Comparison of ENCODE assay signal across 24 mouse cellular contexts in the genomic region with DNA sequence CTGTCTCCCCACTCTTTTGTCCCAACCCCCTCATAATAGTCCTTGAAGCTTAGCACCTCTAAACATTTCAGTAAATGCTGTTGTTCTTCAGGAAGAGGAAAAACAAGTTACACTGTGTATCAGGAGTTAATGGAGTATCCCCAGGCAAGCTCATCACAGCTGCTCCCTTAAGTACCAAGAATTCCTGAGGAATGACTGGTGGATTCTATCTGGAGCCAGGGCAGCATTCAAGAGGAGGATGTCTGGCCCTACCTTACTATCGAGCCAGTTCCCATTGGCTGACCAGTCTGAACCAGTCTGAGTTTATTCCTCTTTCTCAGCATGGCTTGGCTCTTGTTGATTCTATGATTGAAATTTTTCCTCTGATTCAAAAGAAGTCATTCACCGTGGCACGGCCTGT.
DNase-seq lines count a peak whose midpoint lies in the region; ATAC-seq lines count a peak whose summit lies in the region.
"Had no signal": no experiment of that assay in that cellular context is flagged by ENCODE, and none has a peak within 500 bp of the region (broad histone marks: within the 10 kb centered on the region; RNA-seq: fewer than 3 reads in every experiment).

No protein-coding gene starts in this region.

- H3K4me2 ChIP-seq in kidney, embryonic 16.5 days (replicated peaks; ENCODE audit: low read depth, low read length), result no peak overlapping the region
- H3K4me2 ChIP-seq: limb, embryonic 13.5 days; liver, embryonic 12.5 days had no signal

- DNase-seq in kidney, adult 11 months, result no peak
- DNase-seq in NIH3T3 (ENCODE audit: low read depth), result peak; percentile 69
- no peak for DNase-seq in retina, postnatal 1 day
- no peak for DNase-seq in right cerebral cortex, postnatal 4 days
- DNase-seq: adrenal gland, adult 8-10 months; cerebellum, adult 2 months; cerebellum, postnatal 14 days; heart, adult 11 months; kidney, adult 2 months; kidney, postnatal 4 days; liver, postnatal 0 days; midbrain, embryonic 14.5 days; right cerebral cortex, adult 18-20 months had no signal

- 82% methylated on average over 3 of the region's 3 CpGs for WGBS in kidney, embryonic 16.5 days

- peaks cover 9% of the 10 kb centered on the region for H3K4me1 ChIP-seq in kidney, embryonic 16.5 days (ENCODE audit: insufficient read depth, low read length)

- no peaks in the 10 kb centered on the region for H3K36me3 ChIP-seq in kidney, embryonic 16.5 days (ENCODE audit: insufficient read depth, low read length)
- H3K36me3 ChIP-seq: G1E; limb, embryonic 13.5 days; liver, embryonic 12.5 days had no signal

- ATAC-seq in kidney, embryonic 16.5 days (ENCODE audit: low FRiP score, low TSS enrichment), result no peak
- ATAC-seq in granulocyte monocyte progenitor cell, adult 5-6 weeks (replicated peaks; ENCODE audit: poor library complexity, severe bottlenecking), result peak; percentile 28; the same call in 1 of the 2 replicates
- ATAC-seq: forebrain, embryonic 16.5 days; hindbrain, embryonic 16.5 days; liver, embryonic 12.5 days; liver, postnatal 0 days had no signal

- H3K9me3 ChIP-seq in kidney, embryonic 16.5 days (ENCODE audit: low read length), result 0 out of 2 replicates have a peak, but pooled peaks cover 3% of the 10 kb centered on the region
- H3K9me3 ChIP-seq: G1E; limb, embryonic 13.5 days; liver, embryonic 12.5 days had no signal

- no peak overlapping the region for H3K9ac ChIP-seq in kidney, embryonic 16.5 days (replicated peaks; ENCODE audit: low read length)
- H3K9ac ChIP-seq: limb, embryonic 13.5 days; liver, embryonic 12.5 days; liver, postnatal 0 days had no signal

- no peak overlapping the region for H3K4me3 ChIP-seq in kidney, embryonic 16.5 days (ENCODE audit: low read length)
- H3K4me3 ChIP-seq: erythroblast, embryonic 14.5 days; limb, embryonic 13.5 days; liver, embryonic 12.5 days had no signal

- 0 out of 2 replicates have a peak overlapping the region, but pooled peaks have one; percentile 29 for H3K27ac ChIP-seq in kidney, embryonic 16.5 days (ENCODE audit: low read length)
- H3K27ac ChIP-seq: kidney, postnatal 0 days; limb, embryonic 13.5 days; liver, embryonic 12.5 days; macrophage had no signal

- H3K27me3 ChIP-seq in kidney, embryonic 16.5 days (ENCODE audit: insufficient read depth, low read length), result no peaks in the 10 kb centered on the region
- H3K27me3 ChIP-seq: CH12.LX; limb, embryonic 13.5 days; liver, embryonic 12.5 days had no signal
